Mouse (Mus musculus) lung, adult 2 months (tissue): ENCODE measurements around the gene Gm20388. TPM values are rescaled to one million over a fixed set of nuclear protein-coding genes. Genes with fewer than 3 reads are reported as not detected.

ENCODE experiments used
- DNase-seq: peaks from one replicate; pipeline ENCODE4 v3.0.0; 2022
- H3K4me1 ChIP-seq: fragments of 200-500 bp; 2 replicates; pipeline ENCODE4 v1.6.1; 2011; ENCODE audit warnings: low read length; ENCODE audit not compliant: control insufficient read depth, insufficient read depth
- H3K4me3 ChIP-seq: fragments of 200-500 bp; replicated peaks from 2 replicates; pipeline ENCODE3; 2011; ENCODE audit warnings: low read depth, mild to moderate bottlenecking, control low read depth, low read length; ENCODE audit errors: extremely low read depth
- CTCF ChIP-seq: fragments of 200-500 bp; IDR thresholded peaks from 2 replicates; pipeline ENCODE4 v1.5.1; 2011; ENCODE audit warnings: mild to moderate bottlenecking, low read length, control low read depth; ENCODE audit not compliant: insufficient read depth
- POLR2A ChIP-seq: fragments of 200-500 bp; IDR thresholded peaks from 2 replicates; pipeline ENCODE4 v1.6.1; 2011; ENCODE audit warnings: low read depth, mild to moderate bottlenecking, control low read depth, low read length, borderline replicate concordance; ENCODE audit errors: extremely low read depth
- WGBS: fragments of 180-500 bp; shearing (Covaris S2); methylation state at CpG from one replicate; pipeline ENCODE4 v1.1.7; 2018; 5-methylcytosine and 5-hydroxymethylcytosine counted together
- polyA plus RNA-seq: library from polyadenylated mRNA; depleted of rRNA; stranded (reverse); fragments of >200 nt; gene quantifications from 2 replicates; pipeline ENCODE4 v1.2.3, GENCODE M21; 2012

Gene Gm20388
- polyA plus RNA-seq, 1 experiment: 67.8 TPM

- TF ChIP-seq POLR2A: no peak
- no peak for TF ChIP-seq CTCF
- Histone ChIP-seq H3K4me1 (peaks cover 10% of the 10 kb centered on the region), H3K4me3 (no peak overlapping the region)
- DNase-seq: no peak
- 76% methylated on average over 21 of the region's 21 CpGs for WGBS
Observed at GRCm38 (mm10) chr8:120437666-120438395, 527.2 kb downstream of the Gm20388 start.

GRCm38 (mm10) chr8:120439309-120439708 lies 528.7 kb downstream of the Gm20388 start:
- no peak for DNase-seq
- H3K4me3 ChIP-seq: no peak overlapping the region
- WGBS: 75% methylated on average over 19 of the region's 19 CpGs
- TF ChIP-seq POLR2A: no peak
- no peak for TF ChIP-seq CTCF
- peaks cover 10% of the 10 kb centered on the region for H3K4me1 ChIP-seq

- WGBS: 88% methylated on average over 12 of the region's 12 CpGs
- no peak for DNase-seq
- peaks cover 10% of the 10 kb centered on the region for H3K4me1 ChIP-seq
- no peak overlapping the region for H3K4me3 ChIP-seq
- TF ChIP-seq CTCF (no peak), POLR2A (no peak)
Observed at GRCm38 (mm10) chr8:120440739-120441138, 530.1 kb downstream of the Gm20388 start.

GRCm38 (mm10) chr8:120441637-120442036 lies 531.0 kb downstream of the Gm20388 start:
- no peak for DNase-seq
- H3K4me3 ChIP-seq: no peak overlapping the region
- no peak for TF ChIP-seq CTCF
- H3K4me1 ChIP-seq: peaks cover 10% of the 10 kb centered on the region
- 48% methylated on average over 6 of the region's 6 CpGs for WGBS

- 28% methylated on average over 4 of the region's 4 CpGs for WGBS
- Histone ChIP-seq H3K4me1 (peaks cover 10% of the 10 kb centered on the region), H3K4me3 (no peak overlapping the region)
- TF ChIP-seq CTCF: no peak
- no peak for TF ChIP-seq POLR2A
- DNase-seq: no peak
Observed at GRCm38 (mm10) chr8:120442306-120443003, 531.8 kb downstream of the Gm20388 start.

- peaks cover 10% of the 10 kb centered on the region for H3K4me1 ChIP-seq
- no peak for DNase-seq
- H3K4me3 ChIP-seq: no peak overlapping the region
- TF ChIP-seq POLR2A (no peak), CTCF (no peak)
- 72% methylated on average over 10 of the region's 10 CpGs for WGBS
Observed at GRCm38 (mm10) chr8:120445249-120445648, 534.6 kb downstream of the Gm20388 start.

GRCm38 (mm10) chr8:120448131-120448530 lies 537.5 kb downstream of the Gm20388 start:
- Histone ChIP-seq H3K4me3 (no peak overlapping the region), H3K4me1 (no peaks in the 10 kb centered on the region)
- TF ChIP-seq POLR2A: no peak
- TF ChIP-seq CTCF: no peak
- 87% methylated on average over 6 of the region's 6 CpGs for WGBS
- DNase-seq: no peak

- no peaks in the 10 kb centered on the region for H3K4me1 ChIP-seq
- TF ChIP-seq CTCF: no peak
- TF ChIP-seq POLR2A: no peak
- 79% methylated on average over 4 of the region's 4 CpGs for WGBS
- no peak overlapping the region for H3K4me3 ChIP-seq
- DNase-seq: no peak
Observed at GRCm38 (mm10) chr8:120449139-120449538, 538.5 kb downstream of the Gm20388 start.

GRCm38 (mm10) chr8:120449608-120450031 lies 539.0 kb downstream of the Gm20388 start:
- no peak for TF ChIP-seq CTCF
- TF ChIP-seq POLR2A: no peak
- DNase-seq: no peak
- Histone ChIP-seq H3K4me1 (no peaks in the 10 kb centered on the region), H3K4me3 (no peak overlapping the region)
- 59% methylated on average over 17 of the region's 17 CpGs for WGBS

GRCm38 (mm10) chr8:120452111-120452510 lies 541.5 kb downstream of the Gm20388 start:
- Histone ChIP-seq H3K4me3 (no peak overlapping the region), H3K4me1 (peaks cover 6% of the 10 kb centered on the region; the same call in 1 of the 2 replicates)
- TF ChIP-seq POLR2A (no peak), CTCF (no peak)
- no peak for DNase-seq
- 79% methylated on average over 2 of the region's 2 CpGs for WGBS
